15 mouse cellular contexts compared by ENCODE assay signal in genomic region chr6:24376728-24377127, GRCm38 (mm10).
"Had no signal": no experiment of that assay in that cellular context is flagged by ENCODE, and none has a peak within 500 bp of the region (broad histone marks: within the 10 kb centered on the region; RNA-seq: fewer than 3 reads in every experiment).

No protein-coding gene starts in this region.

- H3K27ac ChIP-seq: kidney, embryonic 15.5 days; left cerebral cortex, adult 2 months; liver, embryonic 13.5 days; stomach, embryonic 15.5 days had no signal

- H3K9me3 ChIP-seq: kidney, embryonic 15.5 days; liver, embryonic 13.5 days; stomach, embryonic 15.5 days had no signal

- H3K27me3 ChIP-seq: kidney, embryonic 15.5 days; liver, embryonic 13.5 days; stomach, embryonic 15.5 days had no signal

- H3K4me3 ChIP-seq: kidney, embryonic 15.5 days; left cerebral cortex, adult 2 months; liver, embryonic 13.5 days; stomach, embryonic 15.5 days had no signal

- H3K9ac ChIP-seq: kidney, embryonic 15.5 days; liver, embryonic 13.5 days; stomach, embryonic 15.5 days had no signal

- H3K4me1 ChIP-seq: kidney, embryonic 15.5 days; liver, embryonic 13.5 days; stomach, embryonic 15.5 days had no signal

- H3K36me3 ChIP-seq: kidney, embryonic 15.5 days; liver, embryonic 13.5 days; stomach, embryonic 15.5 days had no signal

- H3K4me2 ChIP-seq: kidney, embryonic 15.5 days; liver, embryonic 13.5 days; stomach, embryonic 15.5 days had no signal

- DNase-seq: kidney, adult 11 months; kidney, adult 8-10 months; kidney, postnatal 10 days; kidney, postnatal 36 days; layer of hippocampus, postnatal 36 days; liver, embryonic 13.5 days; lung, adult 2 months; lung, postnatal 14 days; lung, postnatal 4 days; right cerebral cortex, postnatal 25 days; spleen, adult 18-20 months; thymus, postnatal 25 days had no signal
